Mouse (Mus musculus) forebrain, embryonic 13.5 days (tissue): ENCODE results near the gene Cel. TPM values are rescaled to one million over a fixed set of nuclear protein-coding genes. Genes with fewer than 3 reads are reported as not detected.
A peak's percentile ranks its signal among the peaks of the same experiment; 100 is the strongest.

Source experiments
- ATAC-seq: fragments of 200-750 bp; cut with Nextera tagmentation; 2 replicates; pipeline ENCODE4 v1.8.0; 2017
- H3K27ac ChIP-seq: fragments of 300-500 bp; sonication (generic); 2 replicates; pipeline ENCODE4 v1.5.1; 2015; ENCODE audit warnings: inconsistent platforms, mild to moderate bottlenecking, moderate library complexity
- H3K27me3 ChIP-seq: fragments of 300-500 bp; sonication (generic); 2 replicates; pipeline ENCODE4 v1.6.1; 2015; ENCODE audit warnings: mild to moderate bottlenecking, inconsistent platforms
- H3K36me3 ChIP-seq: fragments of 300-500 bp; sonication (generic); 2 replicates; pipeline ENCODE4 v1.6.1; 2015; ENCODE audit warnings: mild to moderate bottlenecking, inconsistent platforms; ENCODE audit not compliant: poor library complexity, severe bottlenecking
- H3K4me1 ChIP-seq: fragments of 300-500 bp; sonication (generic); 2 replicates; pipeline ENCODE4 v1.6.1; 2015; ENCODE audit warnings: inconsistent platforms
- H3K4me2 ChIP-seq: fragments of 300-500 bp; sonication (generic); 2 replicates; pipeline ENCODE4 v1.6.1; 2015; ENCODE audit warnings: inconsistent platforms, mild to moderate bottlenecking, moderate library complexity
- H3K4me3 ChIP-seq: fragments of 300-500 bp; sonication (generic); 2 replicates; pipeline ENCODE4 v1.5.1; 2015; ENCODE audit warnings: mild to moderate bottlenecking, inconsistent platforms
- H3K9ac ChIP-seq: fragments of 300-500 bp; sonication (generic); 2 replicates; pipeline ENCODE4 v1.6.1; 2015; ENCODE audit warnings: mild to moderate bottlenecking, inconsistent platforms
- H3K9me3 ChIP-seq: fragments of 300-500 bp; sonication (generic); replicated peaks from 2 replicates; pipeline ENCODE4 v1.6.1; 2016; ENCODE audit warnings: inconsistent platforms
- WGBS: fragments of 180-500 bp; shearing (Covaris S2); methylation state at CpG from one replicate; pipeline ENCODE4 v1.1.7; 2015; 5-methylcytosine and 5-hydroxymethylcytosine counted together
- polyA plus RNA-seq: library from polyadenylated mRNA; unstranded; fragments of >200 nt; fragmentation: Nextera tagmentation; extraction: Ambion mirVana; gene quantifications from 2 replicates; pipeline ENCODE4 v1.2.1, GENCODE M21; 2015

Cel gene
- polyA plus RNA-seq, 1 experiment from 2014 or later: not detected

DNA sequence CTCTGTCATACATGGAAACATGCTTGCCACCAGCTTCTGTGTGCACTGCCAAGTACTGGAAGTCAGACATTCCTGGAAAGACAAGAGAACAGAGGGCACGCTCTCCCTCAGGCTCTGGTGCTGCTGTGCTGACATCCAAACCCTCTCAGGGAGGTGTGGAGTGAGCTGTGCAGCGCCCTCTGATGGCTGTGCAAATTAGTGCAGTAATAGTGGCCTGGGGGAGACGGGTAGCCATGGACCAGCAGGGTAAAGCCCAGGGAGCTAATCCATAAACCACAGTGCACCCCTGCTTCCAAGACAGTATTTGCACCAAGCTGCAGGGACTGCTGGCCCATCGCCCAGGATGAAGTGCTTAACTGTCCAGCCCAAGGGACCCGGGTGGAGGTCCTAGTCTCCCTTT lies 14.8 kb upstream of the Cel start:
- Histone ChIP-seq H3K4me2 (no peak overlapping the region), H3K9me3 (no peaks in the 10 kb centered on the region), H3K36me3 (peaks cover 77% of the 10 kb centered on the region), H3K9ac (no peak overlapping the region), H3K4me3 (no peak overlapping the region), H3K27me3 (no peaks in the 10 kb centered on the region), H3K27ac (no peak overlapping the region), H3K4me1 (peaks cover 20% of the 10 kb centered on the region)
- 69% methylated on average over 5 of the region's 5 CpGs for WGBS
- ATAC-seq: no peak

DNA sequence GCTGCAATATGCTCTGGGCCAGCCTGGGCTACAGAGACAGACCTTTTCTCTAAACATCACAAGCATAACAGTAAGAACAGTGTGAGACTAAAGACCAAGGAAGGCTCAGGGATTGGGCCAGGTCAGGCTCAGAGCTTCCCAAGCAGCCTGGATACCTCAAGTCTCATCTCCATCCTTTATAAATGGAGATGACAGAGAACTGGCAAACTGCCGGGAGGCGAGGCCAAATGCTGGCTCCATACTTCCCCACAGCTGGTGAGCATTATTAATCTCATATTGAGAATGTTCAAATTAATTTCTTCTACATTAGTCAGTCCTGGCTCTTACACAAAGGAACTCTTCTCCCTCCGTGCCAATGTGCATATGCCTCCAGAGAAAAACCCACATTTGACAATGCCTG lies 13.6 kb upstream of the Cel start:
- peaks cover 14% of the 10 kb centered on the region for H3K4me1 ChIP-seq
- ATAC-seq: no peak
- no peak overlapping the region for H3K4me3 ChIP-seq
- no peak overlapping the region for H3K4me2 ChIP-seq
- peaks cover 89% of the 10 kb centered on the region for H3K36me3 ChIP-seq
- H3K27ac ChIP-seq: no peak overlapping the region
- WGBS: 90% methylated on average over 3 of the region's 3 CpGs
- no peaks in the 10 kb centered on the region for H3K9me3 ChIP-seq
- H3K27me3 ChIP-seq: no peaks in the 10 kb centered on the region
- no peak overlapping the region for H3K9ac ChIP-seq

DNA sequence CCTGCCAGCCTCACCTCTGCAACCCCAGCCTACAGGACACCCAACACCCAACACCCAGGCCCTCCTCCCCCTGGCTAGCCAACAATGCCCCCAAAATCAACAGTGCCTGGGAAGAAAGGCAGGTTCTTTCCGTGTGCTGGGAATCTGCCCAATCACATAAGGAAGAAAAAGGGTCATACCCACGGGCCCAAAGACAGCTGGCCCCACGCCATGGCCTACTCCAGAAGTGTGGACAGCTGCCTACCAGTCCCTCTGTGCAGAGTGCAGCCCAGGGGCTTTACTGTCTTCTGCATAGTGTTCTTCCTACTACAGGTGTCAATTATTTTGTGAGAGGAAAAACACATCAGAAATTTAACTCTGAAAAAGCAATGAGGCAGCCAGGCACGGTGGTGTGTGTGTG lies 12.1 kb upstream of the Cel start:
- Histone ChIP-seq H3K4me1 (no peaks in the 10 kb centered on the region), H3K9ac (no peak overlapping the region), H3K36me3 (peaks cover 96% of the 10 kb centered on the region), H3K4me2 (no peak overlapping the region), H3K27me3 (no peaks in the 10 kb centered on the region), H3K4me3 (no peak overlapping the region), H3K27ac (no peak overlapping the region), H3K9me3 (no peaks in the 10 kb centered on the region)
- WGBS: 85% methylated on average over 4 of the region's 4 CpGs
- ATAC-seq: no peak

DNA sequence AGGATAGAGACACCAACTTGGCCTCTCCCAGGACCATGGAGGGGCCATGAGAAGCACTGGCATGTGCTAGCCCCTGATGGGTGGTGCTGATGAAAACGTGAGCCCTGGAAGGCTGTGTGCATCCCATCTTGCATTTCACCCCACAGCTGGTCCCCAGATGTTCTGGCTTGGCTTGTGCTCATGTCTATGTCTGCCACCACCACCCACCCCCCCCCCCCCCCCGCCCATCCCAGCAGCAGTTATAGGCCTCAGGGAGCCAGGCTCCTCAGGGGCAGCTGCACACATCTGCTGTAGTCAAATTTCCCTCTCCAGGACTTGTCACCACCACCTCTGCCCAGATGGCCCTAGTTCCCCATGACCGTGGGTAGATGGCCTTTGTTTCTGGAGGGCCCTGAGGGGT lies 6.7 kb upstream of the Cel start:
- Histone ChIP-seq H3K4me1 (no peaks in the 10 kb centered on the region), H3K27me3 (no peaks in the 10 kb centered on the region), H3K36me3 (peaks cover 99% of the 10 kb centered on the region), H3K4me3 (no peak overlapping the region), H3K9ac (no peak overlapping the region), H3K4me2 (no peak overlapping the region), H3K9me3 (no peaks in the 10 kb centered on the region), H3K27ac (no peak overlapping the region)
- ATAC-seq: no peak
- WGBS: 85% methylated on average over 2 of the region's 3 CpGs

DNA sequence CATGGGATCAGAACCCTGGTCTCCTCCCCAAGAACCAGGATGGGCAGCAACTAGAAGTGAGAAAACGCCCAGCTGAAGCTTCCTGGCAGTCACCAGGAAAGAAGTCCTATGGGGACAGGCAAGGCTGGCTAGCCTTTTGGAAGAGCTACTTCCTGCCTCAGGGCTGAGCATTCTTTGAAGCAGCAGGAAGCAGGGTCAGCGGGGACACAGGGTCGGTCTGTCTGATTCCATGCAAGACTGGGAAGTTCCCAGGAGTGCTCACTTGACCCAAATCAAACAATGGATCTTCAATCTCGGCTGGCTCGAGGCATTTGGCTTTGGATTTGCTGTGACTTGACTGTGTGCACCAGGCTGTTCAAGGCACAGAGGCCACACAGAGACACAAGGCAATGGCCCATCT lies 3.3 kb upstream of the Cel start:
- Histone ChIP-seq H3K9ac (no peak overlapping the region), H3K4me1 (no peaks in the 10 kb centered on the region), H3K36me3 (peaks cover 71% of the 10 kb centered on the region), H3K27me3 (no peaks in the 10 kb centered on the region), H3K4me2 (no peak overlapping the region), H3K4me3 (no peak overlapping the region), H3K9me3 (no peaks in the 10 kb centered on the region), H3K27ac (no peak overlapping the region; the same call in 1 of the 2 replicates)
- no peak for ATAC-seq
- 75% methylated on average over 5 of the region's 5 CpGs for WGBS

DNA sequence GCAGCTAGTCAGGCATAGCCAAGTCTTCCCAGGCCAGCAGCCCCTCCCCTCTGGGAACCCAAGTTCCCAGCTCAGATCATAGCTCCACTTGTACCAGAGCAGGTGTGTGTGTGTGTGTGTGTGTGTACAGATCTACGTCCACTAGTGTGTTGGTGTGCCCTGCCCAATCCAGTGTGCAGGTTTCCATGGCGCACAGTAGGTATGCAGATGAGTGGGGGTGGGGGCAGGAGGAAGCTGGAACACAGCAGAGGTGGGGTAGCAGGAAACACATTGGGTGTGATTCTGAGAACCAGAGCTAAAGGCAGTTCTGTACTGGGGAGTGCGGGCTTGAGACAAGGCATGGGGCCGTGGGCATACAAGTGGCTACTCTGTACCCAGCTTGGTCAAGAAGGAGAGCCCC lies 1.2 kb upstream of the Cel start:
- Histone ChIP-seq H3K27me3 (no peaks in the 10 kb centered on the region), H3K27ac (no peak overlapping the region), H3K4me3 (no peak overlapping the region), H3K9me3 (no peaks in the 10 kb centered on the region), H3K4me1 (no peaks in the 10 kb centered on the region), H3K9ac (no peak overlapping the region), H3K4me2 (no peak overlapping the region), H3K36me3 (peaks cover 49% of the 10 kb centered on the region)
- ATAC-seq: no peak
- 87% methylated on average over 4 of the region's 4 CpGs for WGBS

DNA sequence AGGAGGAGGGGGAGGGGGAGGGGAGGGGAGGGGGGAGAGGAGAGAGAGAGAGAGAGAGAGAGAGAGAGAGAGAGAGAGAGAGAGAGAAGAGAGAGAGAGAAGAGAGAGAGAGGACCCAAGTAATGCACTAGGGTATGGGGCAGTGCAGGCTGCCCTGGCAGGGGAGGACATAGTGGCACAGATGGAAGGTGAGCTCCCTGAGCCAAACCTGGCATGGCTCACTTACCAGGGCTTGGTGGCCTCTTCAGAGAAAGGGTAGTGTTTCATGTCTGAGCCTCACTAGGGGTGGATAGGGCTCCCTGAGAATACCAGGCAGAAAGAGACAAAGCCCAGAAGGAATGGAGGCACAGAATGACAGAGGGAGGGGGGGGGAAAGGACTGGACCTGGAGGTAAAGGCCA lies 627 bp upstream of the Cel start:
- no peaks in the 10 kb centered on the region for H3K9me3 ChIP-seq
- ATAC-seq: no peak
- no peak overlapping the region for H3K9ac ChIP-seq
- H3K4me2 ChIP-seq: no peak overlapping the region
- no peak overlapping the region for H3K4me3 ChIP-seq
- H3K4me1 ChIP-seq: no peaks in the 10 kb centered on the region
- H3K27me3 ChIP-seq: no peaks in the 10 kb centered on the region
- no peak overlapping the region for H3K27ac ChIP-seq
- peaks cover 44% of the 10 kb centered on the region for H3K36me3 ChIP-seq

DNA sequence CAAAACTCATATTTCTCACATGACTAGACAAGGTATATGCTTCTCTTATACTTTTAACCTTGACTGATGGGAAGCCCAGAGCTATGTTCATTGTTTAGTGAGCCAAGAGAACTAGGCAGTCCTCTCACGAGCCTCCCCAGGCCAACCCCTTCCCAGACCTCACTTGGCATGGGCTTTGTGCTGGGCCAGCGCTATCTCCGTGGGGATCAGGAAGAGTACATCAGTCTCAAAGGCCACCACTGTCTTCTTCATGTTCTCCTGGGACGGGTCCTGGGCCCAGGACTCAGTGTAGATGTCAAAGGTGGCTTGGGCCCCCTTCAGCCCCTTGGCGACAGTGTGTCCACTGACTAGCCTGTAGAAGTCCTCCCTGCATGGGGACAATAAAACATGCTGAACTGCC lies 5.8 kb downstream of the Cel start:
- Histone ChIP-seq H3K27me3 (no peaks in the 10 kb centered on the region), H3K4me1 (no peaks in the 10 kb centered on the region), H3K36me3 (peaks cover 32% of the 10 kb centered on the region), H3K9me3 (no peaks in the 10 kb centered on the region), H3K4me3 (no peak overlapping the region), H3K9ac (no peak overlapping the region), H3K27ac (no peak overlapping the region), H3K4me2 (no peak overlapping the region)
- WGBS: 85% methylated on average over 5 of the region's 5 CpGs
- no peak for ATAC-seq

DNA sequence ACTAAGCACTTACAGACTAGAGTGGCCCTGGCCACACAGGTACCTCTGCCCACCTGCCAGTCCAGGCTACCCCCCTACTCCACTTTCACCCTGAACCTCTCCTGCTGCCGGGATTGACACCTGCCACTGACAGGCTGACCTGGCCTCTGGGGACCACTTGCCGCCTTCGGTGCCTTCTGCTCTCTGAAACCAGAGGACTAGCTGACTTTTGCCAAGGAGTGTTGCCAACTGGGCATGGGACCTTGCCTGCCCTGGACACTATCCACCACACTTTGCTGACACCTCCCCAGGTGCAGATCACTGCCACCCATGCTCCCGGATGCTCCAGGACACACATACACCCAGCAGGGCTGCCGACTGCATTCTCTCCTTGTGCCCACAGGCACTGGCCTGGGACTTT lies 10.9 kb downstream of the Cel start:
- Histone ChIP-seq H3K27me3 (no peaks in the 10 kb centered on the region), H3K9me3 (no peaks in the 10 kb centered on the region), H3K27ac (no peak overlapping the region), H3K4me3 (no peak overlapping the region), H3K9ac (no peak overlapping the region), H3K4me2 (no peak overlapping the region), H3K36me3 (peaks cover 82% of the 10 kb centered on the region), H3K4me1 (no peaks in the 10 kb centered on the region)
- ATAC-seq: no peak
- WGBS: 98% methylated on average over 5 of the region's 5 CpGs

DNA sequence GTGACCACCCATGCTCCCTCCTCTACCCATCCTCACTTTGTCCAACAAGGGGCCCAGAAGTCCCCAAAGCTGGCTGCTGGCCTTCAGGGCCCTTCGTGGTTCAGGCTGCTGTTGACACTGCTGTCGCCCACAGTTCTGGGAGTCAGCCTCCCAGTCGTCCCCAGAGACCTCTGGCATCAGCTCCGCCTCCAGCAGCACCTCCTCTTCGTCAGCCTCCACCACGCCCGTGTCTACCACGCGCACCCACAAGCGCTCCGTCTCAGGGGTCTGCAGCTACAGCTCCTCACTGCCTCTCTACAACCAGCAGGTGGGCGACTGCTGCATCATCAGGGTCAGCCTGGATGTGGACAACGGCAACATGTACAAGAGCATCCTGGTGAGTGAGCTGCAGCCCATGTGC lies 14.0 kb downstream of the Cel start:
- no peak overlapping the region for H3K4me3 ChIP-seq
- no peaks in the 10 kb centered on the region for H3K27me3 ChIP-seq
- peaks cover 10% of the 10 kb centered on the region; the same call in 1 of the 2 replicates for H3K4me1 ChIP-seq
- 93% methylated on average over 13 of the region's 13 CpGs for WGBS
- no peak for ATAC-seq
- H3K36me3 ChIP-seq: peaks cover 99% of the 10 kb centered on the region
- H3K9ac ChIP-seq: no peak overlapping the region
- no peak overlapping the region for H3K4me2 ChIP-seq
- H3K9me3 ChIP-seq: no peaks in the 10 kb centered on the region
- H3K27ac ChIP-seq: no peak overlapping the region

DNA sequence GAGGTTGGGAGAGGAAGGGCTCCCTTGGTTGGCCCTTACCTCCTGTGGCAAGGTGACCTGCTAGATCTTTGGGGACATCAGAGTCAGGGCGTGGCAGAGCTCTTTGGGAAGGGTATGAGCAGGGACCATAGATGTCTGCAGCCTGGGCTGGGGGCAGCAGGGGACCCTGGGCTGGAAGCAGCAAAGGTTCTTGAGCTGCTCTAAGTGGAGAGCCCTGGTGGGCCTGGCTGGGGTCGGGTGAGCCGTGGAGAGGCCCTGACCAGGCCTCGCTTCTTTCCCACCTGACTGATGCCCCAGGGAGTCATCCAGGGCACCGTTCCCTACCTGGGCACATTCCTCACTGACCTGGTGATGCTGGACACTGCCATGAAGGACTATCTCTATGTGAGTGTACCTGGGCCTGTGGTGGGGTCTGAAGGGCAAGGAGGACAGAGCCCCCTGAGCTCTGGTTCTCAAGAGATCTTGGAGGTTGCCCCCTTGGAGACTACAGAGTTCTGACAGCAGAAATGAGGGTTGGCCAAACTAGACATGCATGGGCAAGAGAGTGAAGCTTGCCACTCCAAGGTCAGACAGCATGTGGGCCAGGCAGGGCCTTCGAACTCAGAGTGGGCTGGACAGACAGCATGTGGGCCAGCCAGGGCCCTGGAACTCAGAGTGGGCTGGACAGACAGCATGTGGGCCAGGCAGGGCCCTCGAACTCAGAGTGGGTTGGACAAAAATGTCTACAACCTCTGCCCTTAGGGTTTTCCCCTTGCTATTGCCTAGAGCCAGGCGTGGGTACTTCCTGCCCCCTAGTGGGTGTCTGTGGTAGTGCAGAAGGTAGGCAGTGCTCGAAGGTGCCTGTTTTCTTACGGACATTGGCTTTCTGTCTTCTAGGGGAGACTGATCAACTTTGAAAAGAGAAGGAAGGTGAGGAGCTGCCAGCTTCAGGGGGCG lies 15.7 kb downstream of the Cel start:
- Histone ChIP-seq H3K36me3 (peaks cover 99% of the 10 kb centered on the region), H3K27ac (peak overlapping the region; percentile 11; the same call in 1 of the 2 replicates), H3K27me3 (no peaks in the 10 kb centered on the region), H3K9ac (no peak overlapping the region), H3K4me3 (no peak overlapping the region), H3K9me3 (no peaks in the 10 kb centered on the region), H3K4me2 (no peak overlapping the region), H3K4me1 (peaks cover 10% of the 10 kb centered on the region)
- ATAC-seq: peak; percentile 62; the same call in 1 of the 2 replicates
- WGBS: 53% methylated on average over 11 of the region's 11 CpGs

DNA sequence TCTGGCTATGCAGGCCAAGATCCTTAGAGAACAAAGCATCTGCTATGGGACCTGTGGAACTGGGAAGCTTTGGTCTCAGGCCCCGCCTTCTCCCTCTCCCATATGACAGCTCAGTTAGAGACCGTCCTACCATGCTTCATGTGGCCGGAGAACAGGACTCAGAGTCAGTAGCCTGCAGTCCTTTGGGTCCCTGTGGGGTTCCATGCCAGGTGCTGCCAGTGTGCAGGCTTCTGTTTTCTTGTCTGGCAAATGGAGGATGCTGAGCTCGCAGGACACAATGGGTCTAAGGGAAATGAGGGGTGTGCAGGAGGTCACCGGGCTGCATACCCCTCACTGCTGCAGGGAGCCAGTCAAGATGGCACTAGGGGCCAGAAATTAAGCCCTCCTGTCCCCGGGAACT lies 16.6 kb downstream of the Cel start:
- H3K4me1 ChIP-seq: peaks cover 10% of the 10 kb centered on the region
- no peaks in the 10 kb centered on the region for H3K27me3 ChIP-seq
- WGBS: 84% methylated on average over 6 of the region's 6 CpGs
- no peak for ATAC-seq
- no peak overlapping the region for H3K4me2 ChIP-seq
- no peak overlapping the region for H3K4me3 ChIP-seq
- peak overlapping the region; percentile 11 for H3K27ac ChIP-seq
- H3K36me3 ChIP-seq: peaks cover 99% of the 10 kb centered on the region
- H3K9me3 ChIP-seq: no peaks in the 10 kb centered on the region
- no peak overlapping the region for H3K9ac ChIP-seq

DNA sequence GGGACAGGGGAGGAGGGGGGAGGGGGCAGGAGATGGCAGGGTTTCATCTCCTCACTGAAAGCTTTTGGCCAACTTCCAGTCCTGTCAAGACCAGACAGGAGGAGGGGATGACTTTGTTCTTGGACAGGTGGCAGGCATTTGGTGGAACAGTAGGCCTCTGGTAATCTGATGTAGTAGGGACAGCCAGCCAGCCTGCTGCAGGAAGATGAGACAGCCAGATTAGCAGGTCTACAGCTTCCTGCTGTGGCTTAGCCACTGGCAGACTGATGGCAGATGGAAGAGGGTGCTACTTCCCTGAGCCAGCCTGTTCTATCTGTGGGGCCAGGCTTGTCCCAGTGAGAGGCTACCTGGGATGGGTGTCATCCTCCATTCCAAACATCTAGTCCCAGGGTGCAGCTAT lies 17.2 kb downstream of the Cel start:
- no peak overlapping the region for H3K4me3 ChIP-seq
- no peaks in the 10 kb centered on the region for H3K27me3 ChIP-seq
- H3K4me1 ChIP-seq: peaks cover 10% of the 10 kb centered on the region
- peaks cover 94% of the 10 kb centered on the region for H3K36me3 ChIP-seq
- H3K9me3 ChIP-seq: no peaks in the 10 kb centered on the region
- H3K4me2 ChIP-seq: no peak overlapping the region
- no peak overlapping the region for H3K9ac ChIP-seq
- peak overlapping the region; percentile 11 for H3K27ac ChIP-seq
- no peak for ATAC-seq
